ENCODE assay signal across 10 mouse cellular contexts in genomic region chr2:25616398-25616797, GRCm38 (mm10). TPM values are rescaled to one million over a fixed set of nuclear protein-coding genes. Genes with fewer than 3 reads are reported as not detected.
DNase-seq lines count a peak whose midpoint lies in the region; ATAC-seq lines count a peak whose summit lies in the region.
"Had no signal": no experiment of that assay in that cellular context is flagged by ENCODE, and none has a peak within 500 bp of the region (broad histone marks: within the 10 kb centered on the region; RNA-seq: fewer than 3 reads in every experiment).

No protein-coding gene starts in this region.

- H3K9me3 ChIP-seq in heart, embryonic 16.5 days (replicated peaks; ENCODE audit: control insufficient read depth, low read length), result no peaks in the 10 kb centered on the region
- no peaks in the 10 kb centered on the region for H3K9me3 ChIP-seq in intestine, embryonic 14.5 days (ENCODE audit: control insufficient read depth, low read length)
- H3K9me3 ChIP-seq: midbrain, embryonic 15.5 days had no signal

- H3K4me2 ChIP-seq in heart, embryonic 16.5 days (ENCODE audit: low read depth, low read length), result peak overlapping the region; percentile 13; the same call in 1 of the 2 replicates
- H3K4me2 ChIP-seq in intestine, embryonic 14.5 days (ENCODE audit: low read length), result peak overlapping the region; percentile 42
- H3K4me2 ChIP-seq: midbrain, embryonic 15.5 days had no signal

- peaks cover 45% of the 10 kb centered on the region for H3K27me3 ChIP-seq in heart, embryonic 16.5 days (ENCODE audit: control insufficient read depth, insufficient read depth, low read length)
- peaks cover 50% of the 10 kb centered on the region for H3K27me3 ChIP-seq in intestine, embryonic 14.5 days (replicated peaks; ENCODE audit: control insufficient read depth, insufficient read depth, low read length)

- H3K27ac ChIP-seq in heart, embryonic 16.5 days (ENCODE audit: low read length), result no peak overlapping the region
- H3K27ac ChIP-seq in intestine, embryonic 14.5 days (ENCODE audit: low read depth), result no peak overlapping the region
- H3K27ac ChIP-seq: midbrain, embryonic 15.5 days had no signal

- peak overlapping the region; percentile 25 for H3K4me3 ChIP-seq in heart, embryonic 16.5 days (ENCODE audit: low read length)
- 0 out of 2 replicates have a peak overlapping the region, but pooled peaks have one; percentile 1 for H3K4me3 ChIP-seq in intestine, embryonic 14.5 days (ENCODE audit: low read depth, low read length)
- H3K4me3 ChIP-seq: midbrain, embryonic 15.5 days had no signal

- no peaks in the 10 kb centered on the region for H3K36me3 ChIP-seq in heart, embryonic 16.5 days (ENCODE audit: control insufficient read depth, insufficient read depth)
- no peaks in the 10 kb centered on the region for H3K36me3 ChIP-seq in intestine, embryonic 14.5 days (ENCODE audit: control insufficient read depth, insufficient read depth, low read length)
- H3K36me3 ChIP-seq: midbrain, embryonic 15.5 days had no signal

- no peak for ATAC-seq in heart, embryonic 16.5 days (replicated peaks; ENCODE audit: extremely low read depth, insufficient read depth, low FRiP score)
- no peak for ATAC-seq in intestine, embryonic 14.5 days (replicated peaks; ENCODE audit: low FRiP score, low TSS enrichment, low read depth)
- ATAC-seq in megakaryocyte-erythroid progenitor cell, adult 5-6 weeks (replicated peaks; ENCODE audit: low FRiP score, low TSS enrichment, poor library complexity, severe bottlenecking), result no peak
- ATAC-seq: midbrain, embryonic 15.5 days had no signal

- H3K4me1 ChIP-seq in heart, embryonic 16.5 days (ENCODE audit: control insufficient read depth, insufficient read depth, low read length), result peaks cover 8% of the 10 kb centered on the region
- H3K4me1 ChIP-seq in intestine, embryonic 14.5 days (replicated peaks; ENCODE audit: control insufficient read depth, insufficient read depth, low read length), result 0 out of 2 replicates have a peak, but pooled peaks cover 9% of the 10 kb centered on the region

- peak overlapping the region; percentile 28; the same call in 1 of the 2 replicates for H3K9ac ChIP-seq in heart, embryonic 16.5 days (ENCODE audit: low read length)
- H3K9ac ChIP-seq in intestine, embryonic 14.5 days (ENCODE audit: low read length), result no peak overlapping the region
- H3K9ac ChIP-seq: midbrain, embryonic 15.5 days had no signal

- 15% methylated on average over 22 of the region's 22 CpGs for WGBS in heart, embryonic 16.5 days
- 22% methylated on average over 22 of the region's 22 CpGs for WGBS in intestine, embryonic 14.5 days

- DNase-seq in heart, adult 11 months, result no peak
- peak; percentile 5 for DNase-seq in retina, postnatal 1 day
- DNase-seq in retina, embryonic 14.5 days (ENCODE audit: low spot score), result no peak
- DNase-seq in intestine, embryonic 14.5 days (ENCODE audit: low spot score), result peak; percentile 57
- no peak for DNase-seq in T-cell, adult 2 months (ENCODE audit: low spot score)
- DNase-seq: layer of hippocampus, postnatal 36 days had no signal

RNA-seq across cellular contexts. Expression of gene Ccdc183, which starts 1.1 kb away (rescaled TPM):
- polyA plus RNA-seq in heart, embryonic 16.5 days (2015; fragmentation: Nextera tagmentation; extraction: Ambion mirVana), result 0.07 and 0.11 TPM in 2 replicates
- 0.24 TPM in 2 replicates for polyA plus RNA-seq in intestine, embryonic 14.5 days (2014; fragmentation: Nextera tagmentation; extraction: Ambion mirVana)
- not detected in 2 replicates for total RNA-seq in megakaryocyte-erythroid progenitor cell, adult 5-6 weeks (2014; fragmentation: Nextera tagmentation)
- total RNA-seq in megakaryocyte-erythroid progenitor cell, adult 5-6 weeks (2017), result not detected in 2 replicates
- total RNA-seq: granulocyte monocyte progenitor cell, adult 5-6 weeks; layer of hippocampus, postnatal 36 days had no signal

RNA-seq across cellular contexts. Expression of gene Tmem141, which starts 5.4 kb away (rescaled TPM):
- polyA plus RNA-seq in heart, embryonic 16.5 days (2015; fragmentation: Nextera tagmentation; extraction: Ambion mirVana), result 20.0 and 25.6 TPM in 2 replicates
- polyA plus RNA-seq in intestine, embryonic 14.5 days (2014; fragmentation: Nextera tagmentation; extraction: Ambion mirVana), result 25.7 and 26.7 TPM in 2 replicates
- total RNA-seq in megakaryocyte-erythroid progenitor cell, adult 5-6 weeks (2014; fragmentation: Nextera tagmentation), result 2.1 and 3.0 TPM in 2 replicates
- 3.7 and 5.9 TPM in 2 replicates for total RNA-seq in megakaryocyte-erythroid progenitor cell, adult 5-6 weeks (2017)

RNA-seq across cellular contexts. Expression of gene Rabl6, which starts 8.1 kb away (rescaled TPM):
- polyA plus RNA-seq in heart, embryonic 16.5 days (2015; fragmentation: Nextera tagmentation; extraction: Ambion mirVana), result 42.7 and 48.9 TPM in 2 replicates
- 59.2 and 65.6 TPM in 2 replicates for polyA plus RNA-seq in intestine, embryonic 14.5 days (2014; fragmentation: Nextera tagmentation; extraction: Ambion mirVana)
- total RNA-seq in megakaryocyte-erythroid progenitor cell, adult 5-6 weeks (2014; fragmentation: Nextera tagmentation), result 55.8 and 58.7 TPM in 2 replicates
- 58.5 and 92.0 TPM in 2 replicates for total RNA-seq in megakaryocyte-erythroid progenitor cell, adult 5-6 weeks (2017)

RNA-seq across cellular contexts. Expression of gene Fcna, which starts 11.4 kb away (rescaled TPM):
- polyA plus RNA-seq in heart, embryonic 16.5 days (2015; fragmentation: Nextera tagmentation; extraction: Ambion mirVana), result 3.6 and 6.3 TPM in 2 replicates
- 1.5 and 1.6 TPM in 2 replicates for polyA plus RNA-seq in intestine, embryonic 14.5 days (2014; fragmentation: Nextera tagmentation; extraction: Ambion mirVana)
- not detected in 2 replicates for total RNA-seq in megakaryocyte-erythroid progenitor cell, adult 5-6 weeks (2014; fragmentation: Nextera tagmentation)
- not detected in 2 replicates for total RNA-seq in megakaryocyte-erythroid progenitor cell, adult 5-6 weeks (2017)

RNA-seq across cellular contexts. Expression of gene Ajm1, which starts 34.8 kb away (rescaled TPM):
- polyA plus RNA-seq in heart, embryonic 16.5 days (2015; fragmentation: Nextera tagmentation; extraction: Ambion mirVana), result 0.05 and 0.10 TPM in 2 replicates
- polyA plus RNA-seq in intestine, embryonic 14.5 days (2014; fragmentation: Nextera tagmentation; extraction: Ambion mirVana), result 1.8 and 2.0 TPM in 2 replicates
- not detected in 2 replicates for total RNA-seq in megakaryocyte-erythroid progenitor cell, adult 5-6 weeks (2014; fragmentation: Nextera tagmentation)
- total RNA-seq in megakaryocyte-erythroid progenitor cell, adult 5-6 weeks (2017), result 0.09 TPM in 1 of 2 replicates, not detected in the other
- total RNA-seq: granulocyte monocyte progenitor cell, adult 5-6 weeks had no signal

Comparison
In these comparisons a context has a peak if more than half of its experiments do, and no peak if none do; other contexts are left out.
1. DNase-seq: peak in retina, postnatal 1 day (single experiment) and intestine, embryonic 14.5 days (single experiment); none in heart, adult 11 months (single experiment), retina, embryonic 14.5 days (single experiment) and T-cell, adult 2 months (single experiment).